Mouse (Mus musculus): Measurements from ENCODE around the gene Tnpo1. TPM values are rescaled to one million over a fixed set of nuclear protein-coding genes. Genes with fewer than 3 reads are reported as not detected.

Tnpo1 gene
- polyA plus RNA-seq, 1 experiment from 2014 or later = 63.5 TPM

GRCm38 (mm10) chr13:98816571-98816970, 109.6 kb downstream of the Tnpo1 start:
- H3K4me2 ChIP-seq (ENCODE audit: low read length) = no peak overlapping the region
- no peaks in the 10 kb centered on the region for H3K36me3 ChIP-seq (ENCODE audit: control insufficient read depth, insufficient read depth, low read length)
- H3K27ac ChIP-seq (replicated peaks; ENCODE audit: low read depth, low read length) = no peak overlapping the region
- no peaks in the 10 kb centered on the region for H3K9me3 ChIP-seq (ENCODE audit: control insufficient read depth, low read length)
- H3K4me3 ChIP-seq (replicated peaks; ENCODE audit: low read depth, low read length) = no peak overlapping the region
- no peaks in the 10 kb centered on the region for H3K27me3 ChIP-seq (ENCODE audit: control insufficient read depth, insufficient read depth, low read length)
- 86% methylated on average over 9 of the region's 9 CpGs for WGBS
- H3K9ac ChIP-seq (replicated peaks; ENCODE audit: low read length) = no peak overlapping the region
- peaks cover 8% of the 10 kb centered on the region for H3K4me1 ChIP-seq (ENCODE audit: control insufficient read depth, insufficient read depth, low read length)
- no peak for DNase-seq
- ATAC-seq (ENCODE audit: low FRiP score, low TSS enrichment) = no peak

DNA sequence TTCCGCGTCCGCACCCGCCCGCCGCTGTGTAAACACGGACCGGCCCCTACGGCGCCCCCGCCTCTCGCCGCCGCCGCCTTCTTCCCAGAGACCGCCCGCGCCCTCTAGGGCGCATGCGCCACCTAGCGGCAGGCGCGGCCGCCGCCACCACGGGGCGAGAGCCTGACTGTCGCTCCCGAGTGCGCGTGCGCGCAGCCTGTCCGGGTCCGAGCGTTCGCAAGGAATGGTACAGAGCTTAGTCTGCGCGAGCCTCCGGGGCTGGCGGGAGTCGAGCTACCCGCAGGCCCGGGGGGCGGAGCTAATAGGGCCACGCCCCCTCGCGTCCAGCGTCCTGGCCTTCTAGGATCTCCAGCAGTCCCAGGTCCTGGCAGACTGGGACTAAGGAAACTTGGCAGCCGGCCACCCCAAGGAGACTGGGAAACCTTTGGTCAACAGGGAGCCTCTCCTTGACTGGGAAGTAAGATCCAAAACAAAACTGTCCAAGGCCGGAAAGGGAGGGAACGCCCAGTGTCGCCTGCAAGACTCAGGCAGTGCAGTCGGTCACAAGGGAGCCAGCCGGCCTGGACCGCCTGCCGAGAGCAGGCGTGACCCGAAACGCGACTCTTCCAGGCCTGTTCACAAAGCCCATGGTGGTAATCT, 110.9 kb downstream of the Tnpo1 start, which contains the start of gene Fcho2:
Fcho2 (minus strand) TSS at position 303 of the 639 bp plus-strand sequence.
- ATAC-seq (ENCODE audit: low FRiP score, low TSS enrichment) = peak; percentile 97
- peak within 1 kb of the TSS; percentile 84 for H3K4me3 ChIP-seq (replicated peaks; ENCODE audit: low read depth, low read length)
- no peaks in the 10 kb centered on the region for H3K36me3 ChIP-seq (ENCODE audit: control insufficient read depth, insufficient read depth, low read length)
- peak within 1 kb of the TSS; percentile 66 for H3K4me2 ChIP-seq (ENCODE audit: low read length)
- DNase-seq = peak; percentile 98
- H3K4me1 ChIP-seq (ENCODE audit: control insufficient read depth, insufficient read depth, low read length) = peaks cover 8% of the 10 kb centered on the region
- H3K27me3 ChIP-seq (ENCODE audit: control insufficient read depth, insufficient read depth, low read length) = no peaks in the 10 kb centered on the region
- H3K27ac ChIP-seq (replicated peaks; ENCODE audit: low read depth, low read length) = peak within 1 kb of the TSS; percentile 92
- H3K9me3 ChIP-seq (ENCODE audit: control insufficient read depth, low read length) = no peaks in the 10 kb centered on the region
- WGBS = under 1% methylated on average over 60 of the region's 61 CpGs
- H3K9ac ChIP-seq (replicated peaks; ENCODE audit: low read length) = peak within 1 kb of the TSS; percentile 90

GRCm38 (mm10) chr13:98814275-98815040, 111.7 kb downstream of the Tnpo1 start:
- Histone ChIP-seq H3K27me3 (ENCODE audit: control insufficient read depth, insufficient read depth, low read length) (no peaks in the 10 kb centered on the region), H3K4me3 (replicated peaks; ENCODE audit: low read depth, low read length) (peak overlapping the region; percentile 84), H3K9ac (replicated peaks; ENCODE audit: low read length) (peak overlapping the region; percentile 90), H3K27ac (replicated peaks; ENCODE audit: low read depth, low read length) (peak overlapping the region; percentile 92), H3K9me3 (ENCODE audit: control insufficient read depth, low read length) (no peaks in the 10 kb centered on the region), H3K4me1 (ENCODE audit: control insufficient read depth, insufficient read depth, low read length) (peaks cover 8% of the 10 kb centered on the region), H3K4me2 (ENCODE audit: low read length) (peak overlapping the region; percentile 66), H3K36me3 (ENCODE audit: control insufficient read depth, insufficient read depth, low read length) (no peaks in the 10 kb centered on the region)
- ATAC-seq (ENCODE audit: low FRiP score, low TSS enrichment) = peak; percentile 75
- DNase-seq = peak; percentile 68
- WGBS = under 1% methylated on average over 79 of the region's 81 CpGs

- peak overlapping the region; percentile 90 for H3K9ac ChIP-seq (replicated peaks; ENCODE audit: low read length)
- ATAC-seq (ENCODE audit: low FRiP score, low TSS enrichment) = no peak
- H3K36me3 ChIP-seq (ENCODE audit: control insufficient read depth, insufficient read depth, low read length) = no peaks in the 10 kb centered on the region
- peaks cover 8% of the 10 kb centered on the region for H3K4me1 ChIP-seq (ENCODE audit: control insufficient read depth, insufficient read depth, low read length)
- H3K27me3 ChIP-seq (ENCODE audit: control insufficient read depth, insufficient read depth, low read length) = no peaks in the 10 kb centered on the region
- peak overlapping the region; percentile 66 for H3K4me2 ChIP-seq (ENCODE audit: low read length)
- peak; percentile 31 for DNase-seq
- WGBS = 26% methylated on average over 12 of the region's 12 CpGs
- no peaks in the 10 kb centered on the region for H3K9me3 ChIP-seq (ENCODE audit: control insufficient read depth, low read length)
- H3K4me3 ChIP-seq (replicated peaks; ENCODE audit: low read depth, low read length) = peak overlapping the region; percentile 84
- H3K27ac ChIP-seq (replicated peaks; ENCODE audit: low read depth, low read length) = peak overlapping the region; percentile 92; the same call in 1 of the 2 replicates
These were observed 112.4 kb downstream of the Tnpo1 start for GRCm38 (mm10) chr13:98813596-98814274.

DNA sequence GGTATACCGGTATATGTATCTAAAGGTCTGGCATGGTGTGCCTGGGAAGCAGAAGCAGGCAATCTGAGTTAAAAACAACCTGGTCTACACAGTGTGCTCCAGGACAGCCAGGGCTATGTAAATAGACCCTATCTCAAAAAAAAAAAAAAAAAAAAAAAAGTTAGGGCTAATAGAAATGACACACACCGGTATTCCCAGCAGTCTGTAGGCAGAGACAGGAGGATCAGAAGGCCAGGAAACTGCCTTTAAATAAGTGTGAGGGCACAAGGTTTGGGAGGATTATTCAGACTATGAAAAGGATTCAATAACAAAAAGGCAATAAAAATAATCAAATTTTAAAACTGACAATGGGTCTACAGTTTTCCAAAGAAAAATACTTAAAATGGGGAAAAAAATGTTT, 113.0 kb downstream of the Tnpo1 start:
- peak overlapping the region; percentile 84; the same call in 1 of the 2 replicates for H3K4me3 ChIP-seq (replicated peaks; ENCODE audit: low read depth, low read length)
- H3K27me3 ChIP-seq (ENCODE audit: control insufficient read depth, insufficient read depth, low read length) = no peaks in the 10 kb centered on the region
- DNase-seq (no peak), ATAC-seq (ENCODE audit: low FRiP score, low TSS enrichment) (no peak)
- no peak overlapping the region for H3K9ac ChIP-seq (replicated peaks; ENCODE audit: low read length)
- peaks cover 8% of the 10 kb centered on the region for H3K4me1 ChIP-seq (ENCODE audit: control insufficient read depth, insufficient read depth, low read length)
- H3K4me2 ChIP-seq (ENCODE audit: low read length) = peak overlapping the region; percentile 66; the same call in 1 of the 2 replicates
- no peaks in the 10 kb centered on the region for H3K36me3 ChIP-seq (ENCODE audit: control insufficient read depth, insufficient read depth, low read length)
- no peak overlapping the region for H3K27ac ChIP-seq (replicated peaks; ENCODE audit: low read depth, low read length)
- H3K9me3 ChIP-seq (ENCODE audit: control insufficient read depth, low read length) = no peaks in the 10 kb centered on the region
- WGBS = 78% methylated on average over 2 of the region's 2 CpGs

DNA sequence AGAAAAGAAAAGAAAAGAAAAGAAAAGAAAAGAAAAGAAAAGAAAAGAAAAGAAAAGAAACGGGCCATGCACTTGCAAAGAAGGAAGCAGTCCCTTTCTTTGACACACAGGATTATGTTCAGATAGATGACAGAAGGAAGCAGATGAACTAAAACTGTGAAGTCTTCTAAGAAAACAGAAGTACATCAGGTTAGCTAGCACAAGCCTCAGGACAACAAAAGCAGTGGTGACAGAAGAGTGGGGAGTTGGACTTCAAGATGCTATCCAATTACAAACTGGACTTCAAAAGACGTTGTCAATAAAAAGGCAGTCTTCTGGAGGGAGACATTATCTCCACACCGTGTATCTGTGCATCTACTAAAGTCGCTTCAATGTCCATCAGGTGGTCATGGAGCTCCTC, 113.9 kb downstream of the Tnpo1 start:
- Histone ChIP-seq H3K9ac (replicated peaks; ENCODE audit: low read length) (no peak overlapping the region), H3K36me3 (ENCODE audit: control insufficient read depth, insufficient read depth, low read length) (no peaks in the 10 kb centered on the region), H3K27ac (replicated peaks; ENCODE audit: low read depth, low read length) (no peak overlapping the region), H3K27me3 (ENCODE audit: control insufficient read depth, insufficient read depth, low read length) (no peaks in the 10 kb centered on the region), H3K4me1 (ENCODE audit: control insufficient read depth, insufficient read depth, low read length) (peaks cover 8% of the 10 kb centered on the region), H3K9me3 (ENCODE audit: control insufficient read depth, low read length) (no peaks in the 10 kb centered on the region), H3K4me3 (replicated peaks; ENCODE audit: low read depth, low read length) (no peak overlapping the region), H3K4me2 (ENCODE audit: low read length) (no peak overlapping the region)
- no peak for DNase-seq
- ATAC-seq (ENCODE audit: low FRiP score, low TSS enrichment) = no peak
- WGBS = 78% methylated on average over 4 of the region's 4 CpGs

GRCm38 (mm10) chr13:98810143-98810542, 116.0 kb downstream of the Tnpo1 start:
- 64% methylated on average over 6 of the region's 6 CpGs for WGBS
- no peak overlapping the region for H3K27ac ChIP-seq (replicated peaks; ENCODE audit: low read depth, low read length)
- no peak for ATAC-seq (ENCODE audit: low FRiP score, low TSS enrichment)

GRCm38 (mm10) chr13:98809087-98809486, 117.1 kb downstream of the Tnpo1 start:
- WGBS = 95% methylated on average over 1 of the region's 1 CpGs
- Histone ChIP-seq H3K9ac (replicated peaks; ENCODE audit: low read length) (no peak overlapping the region), H3K4me1 (ENCODE audit: control insufficient read depth, insufficient read depth, low read length) (peaks cover 4% of the 10 kb centered on the region), H3K27me3 (ENCODE audit: control insufficient read depth, insufficient read depth, low read length) (no peaks in the 10 kb centered on the region), H3K4me2 (ENCODE audit: low read length) (no peak overlapping the region), H3K9me3 (ENCODE audit: control insufficient read depth, low read length) (no peaks in the 10 kb centered on the region), H3K4me3 (replicated peaks; ENCODE audit: low read depth, low read length) (no peak overlapping the region), H3K27ac (replicated peaks; ENCODE audit: low read depth, low read length) (no peak overlapping the region), H3K36me3 (ENCODE audit: control insufficient read depth, insufficient read depth, low read length) (0 out of 2 replicates have a peak, but pooled peaks cover 8% of the 10 kb centered on the region)
- DNase-seq (no peak), ATAC-seq (ENCODE audit: low FRiP score, low TSS enrichment) (no peak)

More at GRCm38 (mm10) chr13:98810143-98810542, 116.0 kb downstream of the Tnpo1 start:
- H3K27me3 ChIP-seq (ENCODE audit: control insufficient read depth, insufficient read depth, low read length) = no peaks in the 10 kb centered on the region
- no peak for DNase-seq
- no peaks in the 10 kb centered on the region for H3K9me3 ChIP-seq (ENCODE audit: control insufficient read depth, low read length)
- peaks cover 4% of the 10 kb centered on the region for H3K4me1 ChIP-seq (ENCODE audit: control insufficient read depth, insufficient read depth, low read length)
- H3K4me3 ChIP-seq (replicated peaks; ENCODE audit: low read depth, low read length) = no peak overlapping the region
- no peak overlapping the region for H3K4me2 ChIP-seq (ENCODE audit: low read length)
- 0 out of 2 replicates have a peak, but pooled peaks cover under 1% of the 10 kb centered on the region for H3K36me3 ChIP-seq (ENCODE audit: control insufficient read depth, insufficient read depth, low read length)
- no peak overlapping the region for H3K9ac ChIP-seq (replicated peaks; ENCODE audit: low read length)
